Mouse (Mus musculus): ENCODE results near the gene Ctrc. TPM values are rescaled to one million over a fixed set of nuclear protein-coding genes. Genes with fewer than 3 reads are reported as not detected.
A peak's percentile ranks its signal among the peaks of the same experiment; 100 is the strongest.

Ctrc gene
- polyA plus RNA-seq, 1 experiment: not detected

DNA sequence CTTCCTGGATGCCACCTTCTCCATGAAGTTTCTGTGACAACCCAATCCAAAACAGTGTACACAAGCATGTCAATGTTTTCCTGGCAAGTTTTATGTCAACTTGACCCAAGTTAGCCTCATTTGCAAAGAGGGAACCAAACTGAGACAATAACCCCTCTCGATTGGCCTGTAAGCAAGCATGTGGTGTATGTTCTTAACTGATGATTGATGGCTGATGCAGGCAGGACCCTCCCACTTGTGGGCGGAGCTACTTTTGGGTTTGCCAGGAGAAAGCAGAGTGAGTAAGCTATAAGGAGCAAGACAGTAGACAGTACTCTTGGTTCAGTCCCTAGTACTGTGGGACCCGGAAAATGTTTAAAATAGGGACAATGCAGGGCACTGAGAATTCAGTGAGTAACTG lies 23.2 kb downstream of the Ctrc start:
- no peak overlapping the region for H3K4me3 ChIP-seq (replicated peaks; ENCODE audit: control insufficient read depth, low read depth, low read length)
- 46% methylated on average over 3 of the region's 3 CpGs for WGBS
- H3K4me1 ChIP-seq (ENCODE audit: control insufficient read depth, insufficient read depth, low read length): no peaks in the 10 kb centered on the region
- H3K27ac ChIP-seq (ENCODE audit: control insufficient read depth, insufficient read depth, low read depth, low read length, poor library complexity): no peak overlapping the region
- TF ChIP-seq CTCF (IDR thresholded peaks at IDR 0.05; ENCODE audit: control insufficient read depth, insufficient read depth, low read length): no peak
- no peak for TF ChIP-seq POLR2A (IDR thresholded peaks at IDR 0.05; ENCODE audit: borderline replicate concordance, control insufficient read depth, low read depth, low read length)

DNA sequence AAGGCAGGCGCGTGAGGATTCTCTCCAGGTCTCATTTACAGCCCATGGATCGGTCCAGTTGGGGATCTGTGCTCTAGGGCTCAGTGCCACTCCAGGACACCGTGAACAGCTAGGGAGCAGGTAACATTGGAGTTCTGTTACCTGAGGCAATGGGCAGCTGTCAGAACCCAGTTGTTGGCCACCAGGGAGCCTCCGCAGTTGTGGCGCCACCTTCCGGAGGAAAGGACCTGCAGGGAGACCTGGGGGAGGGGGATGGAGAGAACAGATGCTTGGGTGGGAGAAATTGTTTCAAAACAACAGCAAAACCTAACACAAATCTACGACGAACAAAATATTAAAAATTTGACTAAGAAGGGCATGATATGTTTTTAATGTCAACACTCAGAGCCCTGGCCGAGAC lies 24.1 kb downstream of the Ctrc start:
- WGBS: 83% methylated on average over 10 of the region's 10 CpGs
- Histone ChIP-seq H3K4me1 (ENCODE audit: control insufficient read depth, insufficient read depth, low read length) (no peaks in the 10 kb centered on the region), H3K27ac (ENCODE audit: control insufficient read depth, insufficient read depth, low read depth, low read length, poor library complexity) (no peak overlapping the region), H3K4me3 (replicated peaks; ENCODE audit: control insufficient read depth, low read depth, low read length) (no peak overlapping the region)
- no peak for TF ChIP-seq POLR2A (IDR thresholded peaks at IDR 0.05; ENCODE audit: borderline replicate concordance, control insufficient read depth, low read depth, low read length)
- TF ChIP-seq CTCF (IDR thresholded peaks at IDR 0.05; ENCODE audit: control insufficient read depth, insufficient read depth, low read length): peak; percentile 18; the same call in 1 of the 2 replicates

DNA sequence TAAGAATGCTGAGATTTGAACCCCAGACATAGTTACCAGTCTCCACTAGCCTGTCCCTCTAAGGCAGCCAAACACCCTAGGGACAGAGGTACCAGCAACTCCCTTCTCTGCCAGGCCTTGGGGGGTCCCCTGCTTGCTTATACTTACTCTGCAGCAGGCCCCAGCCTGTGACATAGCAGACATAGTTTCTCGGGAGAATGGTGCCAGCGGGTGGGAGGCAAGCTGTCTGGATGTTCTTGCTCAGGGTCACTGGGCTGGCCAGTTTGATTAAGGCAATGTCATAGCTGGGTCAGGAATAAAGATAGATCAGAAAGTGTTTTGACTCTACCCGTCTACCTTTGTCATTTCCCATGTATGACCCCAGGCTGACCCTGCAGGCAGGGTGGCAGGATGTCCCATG lies 25.0 kb downstream of the Ctrc start:
- no peaks in the 10 kb centered on the region for H3K4me1 ChIP-seq (ENCODE audit: control insufficient read depth, insufficient read depth, low read length)
- 74% methylated on average over 3 of the region's 3 CpGs for WGBS
- no peak overlapping the region for H3K27ac ChIP-seq (ENCODE audit: control insufficient read depth, insufficient read depth, low read depth, low read length, poor library complexity)
- TF ChIP-seq CTCF (IDR thresholded peaks at IDR 0.05; ENCODE audit: control insufficient read depth, insufficient read depth, low read length) (no peak), POLR2A (IDR thresholded peaks at IDR 0.05; ENCODE audit: borderline replicate concordance, control insufficient read depth, low read depth, low read length) (no peak)
- no peak overlapping the region for H3K4me3 ChIP-seq (replicated peaks; ENCODE audit: control insufficient read depth, low read depth, low read length)

- TF ChIP-seq CTCF (IDR thresholded peaks at IDR 0.05; ENCODE audit: control insufficient read depth, insufficient read depth, low read length): no peak
- no peak for TF ChIP-seq POLR2A (IDR thresholded peaks at IDR 0.05; ENCODE audit: borderline replicate concordance, control insufficient read depth, low read depth, low read length)
- Histone ChIP-seq H3K4me3 (replicated peaks; ENCODE audit: control insufficient read depth, low read depth, low read length) (no peak overlapping the region), H3K4me1 (ENCODE audit: control insufficient read depth, insufficient read depth, low read length) (no peaks in the 10 kb centered on the region), H3K27ac (ENCODE audit: control insufficient read depth, insufficient read depth, low read depth, low read length, poor library complexity) (no peak overlapping the region)
- WGBS: 87% methylated on average over 7 of the region's 7 CpGs
Measured at GRCm38 (mm10) chr4:141819316-141819715, 26.8 kb downstream of the Ctrc start.

DNA sequence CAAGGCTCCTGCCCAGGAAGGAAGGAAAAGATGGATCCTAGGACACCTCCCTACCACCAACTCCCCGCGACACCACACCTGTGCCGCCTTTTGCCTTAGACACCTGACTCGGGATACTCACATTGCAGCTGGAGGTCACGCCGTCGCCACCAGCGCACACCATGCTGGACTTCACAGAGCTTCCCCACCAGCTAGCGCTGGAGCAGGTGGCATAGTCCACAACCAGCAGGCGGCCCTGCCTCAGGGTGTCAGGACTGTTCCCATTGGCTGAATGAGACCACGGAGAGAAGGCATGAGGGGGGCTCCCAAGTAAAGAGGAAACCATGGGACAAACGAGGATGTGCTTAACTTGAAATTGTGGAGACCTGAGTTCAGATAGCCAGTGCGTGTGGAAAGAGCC lies 27.3 kb downstream of the Ctrc start:
- WGBS: 86% methylated on average over 13 of the region's 13 CpGs
- TF ChIP-seq POLR2A (IDR thresholded peaks at IDR 0.05; ENCODE audit: borderline replicate concordance, control insufficient read depth, low read depth, low read length) (no peak), CTCF (IDR thresholded peaks at IDR 0.05; ENCODE audit: control insufficient read depth, insufficient read depth, low read length) (no peak)
- Histone ChIP-seq H3K4me1 (ENCODE audit: control insufficient read depth, insufficient read depth, low read length) (no peaks in the 10 kb centered on the region), H3K4me3 (replicated peaks; ENCODE audit: control insufficient read depth, low read depth, low read length) (no peak overlapping the region), H3K27ac (ENCODE audit: control insufficient read depth, insufficient read depth, low read depth, low read length, poor library complexity) (no peak overlapping the region)

GRCm38 (mm10) chr4:141817706-141818105 lies 28.5 kb downstream of the Ctrc start:
- H3K4me3 ChIP-seq (replicated peaks; ENCODE audit: control insufficient read depth, low read depth, low read length): no peak overlapping the region
- TF ChIP-seq POLR2A (IDR thresholded peaks at IDR 0.05; ENCODE audit: borderline replicate concordance, control insufficient read depth, low read depth, low read length): no peak
- no peak for TF ChIP-seq CTCF (IDR thresholded peaks at IDR 0.05; ENCODE audit: control insufficient read depth, insufficient read depth, low read length)
- no peak overlapping the region for H3K27ac ChIP-seq (ENCODE audit: control insufficient read depth, insufficient read depth, low read depth, low read length, poor library complexity)
- WGBS: 89% methylated on average over 10 of the region's 10 CpGs
- no peaks in the 10 kb centered on the region for H3K4me1 ChIP-seq (ENCODE audit: control insufficient read depth, insufficient read depth, low read length)

- H3K27ac ChIP-seq (ENCODE audit: control insufficient read depth, insufficient read depth, low read depth, low read length, poor library complexity): no peak overlapping the region
- H3K4me1 ChIP-seq (ENCODE audit: control insufficient read depth, insufficient read depth, low read length): no peaks in the 10 kb centered on the region
- no peak for TF ChIP-seq POLR2A (IDR thresholded peaks at IDR 0.05; ENCODE audit: borderline replicate concordance, control insufficient read depth, low read depth, low read length)
- no peak for TF ChIP-seq CTCF (IDR thresholded peaks at IDR 0.05; ENCODE audit: control insufficient read depth, insufficient read depth, low read length)
- 56% methylated on average over 14 of the region's 14 CpGs for WGBS
- no peak overlapping the region for H3K4me3 ChIP-seq (replicated peaks; ENCODE audit: control insufficient read depth, low read depth, low read length)
Measured at GRCm38 (mm10) chr4:141816776-141817655, 29.1 kb downstream of the Ctrc start.

DNA sequence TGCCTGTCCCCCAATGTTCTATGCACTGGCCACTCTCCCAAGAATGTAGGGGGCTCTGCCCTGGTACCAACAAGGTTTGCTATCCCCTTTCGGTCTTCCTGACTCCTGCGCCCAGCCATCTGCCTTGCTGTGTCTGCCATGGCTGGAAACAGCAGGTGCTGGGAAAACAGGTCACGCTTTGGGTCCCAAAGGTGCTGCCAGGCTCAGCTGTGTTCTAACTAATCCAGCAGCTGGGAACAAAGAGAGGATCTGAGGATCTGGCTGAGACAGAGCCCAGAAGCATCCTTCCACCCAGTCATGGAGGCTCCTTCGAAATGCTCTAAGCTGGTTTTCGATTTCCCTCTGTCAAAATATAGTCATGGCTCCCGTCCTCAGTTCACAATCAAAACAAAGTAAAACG lies 29.9 kb downstream of the Ctrc start:
- Histone ChIP-seq H3K4me3 (replicated peaks; ENCODE audit: control insufficient read depth, low read depth, low read length) (no peak overlapping the region), H3K4me1 (ENCODE audit: control insufficient read depth, insufficient read depth, low read length) (no peaks in the 10 kb centered on the region), H3K27ac (ENCODE audit: control insufficient read depth, insufficient read depth, low read depth, low read length, poor library complexity) (no peak overlapping the region)
- TF ChIP-seq POLR2A (IDR thresholded peaks at IDR 0.05; ENCODE audit: borderline replicate concordance, control insufficient read depth, low read depth, low read length): no peak
- no peak for TF ChIP-seq CTCF (IDR thresholded peaks at IDR 0.05; ENCODE audit: control insufficient read depth, insufficient read depth, low read length)
- 88% methylated on average over 7 of the region's 7 CpGs for WGBS
